Mouse (Mus musculus) hindbrain, postnatal 0 days (tissue): ENCODE data around the gene Rasgrp3. TPM values are rescaled to one million over a fixed set of nuclear protein-coding genes. Genes with fewer than 3 reads are reported as not detected.
A peak's percentile ranks its signal among the peaks of the same experiment; 100 is the strongest.

Experiments used
- ATAC-seq: fragments of 200-750 bp; cut with Nextera tagmentation; 2 replicates; pipeline ENCODE4 v1.8.0; 2017; ENCODE audit warnings: mild to moderate bottlenecking, moderate TSS enrichment, moderate library complexity
- DNase-seq: peaks from one replicate; pipeline ENCODE4 v3.0.0-alpha.2; 2015; ENCODE audit warnings: low spot score
- H3K27ac ChIP-seq: fragments of 300-500 bp; sonication (generic); 2 replicates; pipeline ENCODE4 v1.5.1; 2014; ENCODE audit warnings: mild to moderate bottlenecking
- H3K27me3 ChIP-seq: fragments of 300-500 bp; sonication (generic); 2 replicates; pipeline ENCODE4 v1.6.1; 2014; ENCODE audit warnings: low read length, mixed read lengths; ENCODE audit not compliant: insufficient read depth
- H3K36me3 ChIP-seq: fragments of 300-500 bp; sonication (generic); 2 replicates; pipeline ENCODE4 v1.6.1; 2014; ENCODE audit warnings: low read length, mixed read lengths; ENCODE audit not compliant: insufficient read depth
- H3K4me1 ChIP-seq: fragments of 300-500 bp; sonication (generic); 2 replicates; pipeline ENCODE4 v1.6.1; 2014; ENCODE audit warnings: antibody characterized with exemption, low read length, mixed read lengths; ENCODE audit not compliant: insufficient read depth
- H3K4me2 ChIP-seq: fragments of 300-500 bp; sonication (generic); 2 replicates; pipeline ENCODE4 v1.6.1; 2014; ENCODE audit warnings: low read depth, mild to moderate bottlenecking, low read length, moderate library complexity, mixed read lengths
- H3K4me3 ChIP-seq: fragments of 300-500 bp; sonication (generic); 2 replicates; pipeline ENCODE4 v1.5.1; 2014; ENCODE audit warnings: low read length
- H3K9ac ChIP-seq: fragments of 300-500 bp; sonication (generic); replicated peaks from 2 replicates; pipeline ENCODE4 v1.6.1; 2014; ENCODE audit warnings: mild to moderate bottlenecking, low read length, moderate library complexity, mixed read lengths
- H3K9me3 ChIP-seq: fragments of 300-500 bp; sonication (generic); 2 replicates; pipeline ENCODE4 v1.6.1; 2016; ENCODE audit warnings: low read length, mixed read lengths
- CTCF ChIP-seq: IDR thresholded peaks from 2 replicates; pipeline ENCODE4 v1.5.1; 2016; ENCODE audit warnings: antibody characterized with exemption, control low read depth, low read depth
- WGBS: fragments of 180-500 bp; shearing (Covaris S2); extraction: QIAGEN DNeasy Blood & Tissue Kit; methylation state at CpG from one replicate; pipeline ENCODE4 v1.1.7; 2014; 5-methylcytosine and 5-hydroxymethylcytosine counted together
- polyA plus RNA-seq: library from polyadenylated mRNA; unstranded; fragments of >200 nt; fragmentation: Nextera tagmentation; extraction: Ambion mirVana; gene quantifications from 2 replicates; pipeline ENCODE4 v1.2.1, GENCODE M21; 2015
- total RNA-seq: library from RNA; depleted of rRNA; stranded (reverse); fragments of >200 nt; gene quantifications from 2 replicates; pipeline ENCODE4 v1.2.3, GENCODE M21; 2014

The Rasgrp3 gene
- total and polyA plus RNA-seq, 2 experiments from 2014 or later: 2.1 to 5.1 TPM

GRCm38 (mm10) chr17:75466948-75467347 is 31.3 kb downstream of the Rasgrp3 start:
- WGBS: 84% methylated on average over 4 of the region's 4 CpGs
- Histone ChIP-seq H3K36me3 (no peaks in the 10 kb centered on the region), H3K27me3 (no peaks in the 10 kb centered on the region), H3K9me3 (no peaks in the 10 kb centered on the region), H3K4me2 (no peak overlapping the region), H3K4me3 (no peak overlapping the region), H3K9ac (no peak overlapping the region), H3K4me1 (0 out of 2 replicates have a peak, but pooled peaks cover 3% of the 10 kb centered on the region), H3K27ac (no peak overlapping the region)
- DNase-seq (no peak), ATAC-seq (no peak)
- TF ChIP-seq CTCF: no peak

DNA sequence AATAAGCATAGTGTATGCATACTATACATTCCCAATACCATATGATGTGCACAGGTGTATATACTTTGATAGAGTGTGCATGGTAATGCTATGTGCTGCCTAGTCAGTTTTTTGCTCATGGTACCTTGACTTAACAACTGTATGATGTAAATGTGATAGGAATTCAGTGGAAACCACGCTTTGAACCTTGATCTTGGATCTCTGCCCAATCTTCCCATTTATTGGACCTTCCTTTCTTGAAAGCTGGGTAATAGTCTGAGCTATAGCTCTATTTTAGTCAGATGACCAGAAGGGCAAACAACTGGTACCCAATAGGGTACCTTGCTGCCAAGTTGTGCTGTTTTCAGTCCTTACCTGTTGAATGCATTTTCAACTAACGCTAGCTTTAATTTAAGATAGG is 31.8 kb downstream of the Rasgrp3 start:
- no peak for TF ChIP-seq CTCF
- H3K36me3 ChIP-seq: no peaks in the 10 kb centered on the region
- no peak overlapping the region for H3K27ac ChIP-seq
- no peaks in the 10 kb centered on the region for H3K27me3 ChIP-seq
- no peak overlapping the region for H3K4me3 ChIP-seq
- WGBS: 82% methylated on average over 2 of the region's 2 CpGs
- H3K9ac ChIP-seq: no peak overlapping the region
- no peaks in the 10 kb centered on the region for H3K9me3 ChIP-seq
- no peak for ATAC-seq
- H3K4me2 ChIP-seq: no peak overlapping the region
- 0 out of 2 replicates have a peak, but pooled peaks cover 3% of the 10 kb centered on the region for H3K4me1 ChIP-seq
- DNase-seq: no peak

DNA sequence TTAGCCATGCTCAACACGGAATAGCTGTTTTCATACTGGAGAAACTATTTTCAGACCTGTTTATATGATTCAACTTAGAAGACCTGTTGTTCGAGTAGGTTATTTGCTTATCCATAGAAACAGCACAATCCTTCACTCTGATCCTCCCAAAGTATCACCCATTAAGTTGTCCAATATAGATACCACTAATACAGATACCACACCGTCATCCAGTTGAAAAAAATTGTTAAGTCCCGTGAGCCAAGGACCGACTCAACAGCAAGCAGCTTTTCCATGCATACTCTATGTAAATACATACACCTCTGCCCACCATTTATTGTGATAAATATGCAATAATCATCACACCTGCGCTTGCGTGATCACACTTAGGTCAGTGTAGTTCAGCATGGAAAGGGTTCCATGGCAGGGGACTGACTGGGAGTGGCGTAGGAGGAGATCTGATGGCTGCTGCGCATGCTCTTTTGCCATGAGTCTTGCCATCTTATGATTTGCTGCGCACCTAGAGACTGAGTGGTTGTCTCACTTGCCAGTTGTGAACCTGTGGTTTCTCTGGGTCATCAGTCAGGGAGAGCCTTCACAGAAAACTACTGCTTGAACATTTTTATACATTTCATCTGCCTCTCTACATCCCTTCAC is 32.9 kb downstream of the Rasgrp3 start:
- H3K4me2 ChIP-seq: no peak overlapping the region

GRCm38 (mm10) chr17:75470325-75470724 is 34.6 kb downstream of the Rasgrp3 start:
- no peak overlapping the region for H3K4me3 ChIP-seq
- no peak for TF ChIP-seq CTCF

More for the DNA sequence above, 32.9 kb downstream of the Rasgrp3 start:
- no peak for TF ChIP-seq CTCF
- Histone ChIP-seq H3K27me3 (no peaks in the 10 kb centered on the region), H3K27ac (no peak overlapping the region), H3K4me1 (0 out of 2 replicates have a peak, but pooled peaks cover 3% of the 10 kb centered on the region), H3K4me3 (no peak overlapping the region), H3K36me3 (no peaks in the 10 kb centered on the region), H3K9me3 (no peaks in the 10 kb centered on the region), H3K9ac (no peak overlapping the region)
- no peak for ATAC-seq
- no peak for DNase-seq
- 97% methylated on average over 10 of the region's 10 CpGs for WGBS

DNA sequence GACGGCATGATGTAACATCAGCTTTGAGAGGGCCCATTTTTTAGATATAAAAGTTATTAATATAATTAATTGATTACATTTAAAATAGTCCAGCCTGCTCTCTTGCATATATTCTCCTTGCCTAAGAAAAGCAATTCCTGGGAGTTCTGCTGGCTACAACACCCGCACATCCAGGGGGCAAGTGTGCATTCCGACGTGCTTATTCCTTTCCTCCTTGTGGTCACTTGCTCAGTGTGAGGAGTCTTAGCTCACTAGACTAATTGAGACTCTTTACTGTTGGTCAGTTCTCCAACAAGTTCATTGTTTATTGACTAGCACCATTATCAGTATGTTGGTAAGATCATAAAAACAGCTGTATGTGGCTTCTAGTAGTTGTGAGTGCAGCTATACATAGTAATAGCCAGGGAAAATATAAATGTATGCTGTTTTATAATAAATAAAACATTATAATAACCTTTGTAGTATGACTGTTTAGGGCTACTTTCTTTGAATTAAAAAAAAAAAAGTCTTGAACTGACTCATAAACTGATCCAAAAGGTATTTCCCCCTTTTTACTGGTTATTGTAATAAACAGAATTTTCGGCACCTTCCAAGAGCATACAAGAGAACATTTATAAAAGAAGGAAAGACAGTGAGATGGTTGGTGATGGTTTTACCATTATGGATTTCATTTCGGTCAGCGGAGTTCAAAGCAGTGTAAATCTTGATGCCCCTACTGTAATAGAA is 35.4 kb downstream of the Rasgrp3 start:
- Histone ChIP-seq H3K4me2 (no peak overlapping the region), H3K4me1 (0 out of 2 replicates have a peak, but pooled peaks cover 3% of the 10 kb centered on the region), H3K36me3 (no peaks in the 10 kb centered on the region), H3K9me3 (no peaks in the 10 kb centered on the region), H3K27ac (no peak overlapping the region), H3K9ac (no peak overlapping the region), H3K4me3 (no peak overlapping the region), H3K27me3 (no peaks in the 10 kb centered on the region)
- 90% methylated on average over 7 of the region's 7 CpGs for WGBS
- ATAC-seq (no peak), DNase-seq (no peak)
- TF ChIP-seq CTCF: no peak

More at GRCm38 (mm10) chr17:75470325-75470724, 34.6 kb downstream of the Rasgrp3 start:
- Histone ChIP-seq H3K27me3 (no peaks in the 10 kb centered on the region), H3K4me1 (0 out of 2 replicates have a peak, but pooled peaks cover 3% of the 10 kb centered on the region), H3K9ac (no peak overlapping the region), H3K9me3 (no peaks in the 10 kb centered on the region), H3K27ac (no peak overlapping the region), H3K4me2 (no peak overlapping the region), H3K36me3 (no peaks in the 10 kb centered on the region)
- DNase-seq (no peak), ATAC-seq (no peak)
- 84% methylated on average over 6 of the region's 6 CpGs for WGBS

DNA sequence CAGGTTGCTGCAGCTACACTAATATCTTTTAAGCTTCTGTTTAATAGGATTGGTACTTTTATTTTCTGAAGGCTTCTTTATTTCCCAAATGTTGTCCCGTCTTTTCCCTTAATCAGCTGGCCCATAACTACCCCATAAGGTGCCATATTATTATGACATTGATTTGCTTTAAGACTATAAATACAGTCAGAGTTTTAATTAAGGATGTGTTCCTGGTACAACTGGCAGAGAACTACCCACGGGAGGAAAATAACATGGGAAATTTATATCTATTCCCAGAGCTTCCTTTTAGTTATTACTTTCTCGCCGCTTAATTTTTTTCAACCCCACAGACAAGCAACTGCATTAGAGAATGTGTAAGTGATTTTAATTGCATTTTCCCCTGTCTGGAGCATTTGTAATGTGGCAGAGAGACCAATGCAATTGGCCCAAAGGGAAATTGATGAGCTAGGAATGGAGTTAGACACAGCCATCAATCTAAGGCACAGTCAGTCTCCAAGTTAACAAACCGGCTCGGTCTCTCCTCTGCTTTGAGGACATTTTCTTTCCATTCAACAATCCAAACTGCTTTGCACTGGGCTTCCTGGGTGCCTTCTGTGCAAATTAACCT is 36.1 kb downstream of the Rasgrp3 start:
- no peaks in the 10 kb centered on the region for H3K36me3 ChIP-seq
- H3K27ac ChIP-seq: no peak overlapping the region
- ATAC-seq (peak; percentile 56; the same call in 1 of the 2 replicates), DNase-seq (peak; percentile 59)
- no peak overlapping the region for H3K9ac ChIP-seq
- 0 out of 2 replicates have a peak, but pooled peaks cover 3% of the 10 kb centered on the region for H3K4me1 ChIP-seq
- H3K4me3 ChIP-seq: no peak overlapping the region
- H3K9me3 ChIP-seq: no peaks in the 10 kb centered on the region
- WGBS: 61% methylated on average over 6 of the region's 6 CpGs
- no peak overlapping the region for H3K4me2 ChIP-seq
- H3K27me3 ChIP-seq: no peaks in the 10 kb centered on the region
- TF ChIP-seq CTCF: no peak
